Mouse (Mus musculus) embryo, embryonic 11 days (tissue): Measurements from ENCODE around the gene Acot13.
"Not testable (repeated sequence)": the region's sequence is repeated elsewhere in the genome, so short reads cannot be mapped to it uniquely, and the experiment has no call there.

Experiments used
- DNase-seq: peaks from one replicate; pipeline ENCODE4 v3.0.0-alpha.2; 2015

Acot13 gene

GRCm38 (mm10) chr13:24778706-24779380, 52.5 kb downstream of the Acot13 start:
- DNase-seq: no peak

DNA sequence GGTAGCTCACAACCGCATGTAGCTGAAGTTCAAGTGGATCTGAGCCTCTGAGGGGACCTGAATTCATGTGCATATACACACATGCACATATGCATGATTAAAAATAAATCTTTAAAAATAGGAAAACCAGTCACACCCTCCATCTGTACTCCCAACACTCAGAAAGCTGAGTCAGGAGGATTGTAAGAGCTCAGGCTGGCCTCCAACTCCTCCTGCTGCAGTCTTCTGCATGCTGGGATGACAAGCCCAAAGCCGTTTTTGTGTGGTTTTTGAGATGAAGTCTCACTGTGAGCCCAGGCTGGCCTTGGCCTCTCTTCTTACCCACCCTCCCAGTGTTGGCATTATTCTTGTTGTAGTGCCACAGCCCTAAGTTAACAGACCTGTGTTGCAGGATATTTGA, 53.3 kb downstream of the Acot13 start:
- DNase-seq: no peak

- peak; percentile 84 for DNase-seq
These were observed 55.0 kb downstream of the Acot13 start for GRCm38 (mm10) chr13:24776146-24776844.

GRCm38 (mm10) chr13:24771482-24771881, 59.9 kb downstream of the Acot13 start:
- DNase-seq: not testable (repeated sequence)
